Mouse (Mus musculus) forebrain, postnatal 0 days (tissue): ENCODE measurements around the gene Ly6g6d. TPM values are rescaled to one million over a fixed set of nuclear protein-coding genes. Genes with fewer than 3 reads are reported as not detected.

Experiments used
- ATAC-seq: fragments of 200-750 bp; cut with Nextera tagmentation; 2 replicates; pipeline ENCODE4 v1.8.0; 2017; ENCODE audit warnings: mild to moderate bottlenecking, moderate library complexity
- DNase-seq: peaks from one replicate; pipeline ENCODE4 v3.0.0-alpha.2; 2015
- H3K27ac ChIP-seq: fragments of 300-500 bp; sonication (generic); 2 replicates; pipeline ENCODE4 v1.5.1; 2014; ENCODE audit warnings: low read depth, mild to moderate bottlenecking, antibody characterized with exemption, low read length, moderate library complexity, mixed read lengths
- H3K27me3 ChIP-seq: fragments of 300-500 bp; sonication (generic); 2 replicates; pipeline ENCODE4 v1.6.1; 2014; ENCODE audit warnings: mild to moderate bottlenecking, low read length, mixed read lengths; ENCODE audit not compliant: insufficient read depth
- H3K36me3 ChIP-seq: fragments of 300-500 bp; sonication (generic); 2 replicates; pipeline ENCODE4 v1.6.1; 2014; ENCODE audit warnings: mild to moderate bottlenecking, moderate library complexity; ENCODE audit not compliant: insufficient read depth
- H3K4me1 ChIP-seq: fragments of 300-500 bp; sonication (generic); 2 replicates; pipeline ENCODE4 v1.6.1; 2014; ENCODE audit warnings: antibody characterized with exemption; ENCODE audit not compliant: insufficient read depth
- H3K4me2 ChIP-seq: fragments of 300-500 bp; sonication (generic); 2 replicates; pipeline ENCODE4 v1.6.1; 2014; ENCODE audit warnings: low read depth, mild to moderate bottlenecking, moderate library complexity
- H3K4me3 ChIP-seq: fragments of 300-500 bp; sonication (generic); 2 replicates; pipeline ENCODE4 v1.5.1; 2014; ENCODE audit warnings: low read depth, low read length, mixed read lengths
- H3K9ac ChIP-seq: fragments of 300-500 bp; sonication (generic); 2 replicates; pipeline ENCODE4 v1.6.1; 2014; ENCODE audit warnings: mild to moderate bottlenecking
- H3K9me3 ChIP-seq: fragments of 300-500 bp; sonication (generic); 2 replicates; pipeline ENCODE4 v1.6.1; 2016; ENCODE audit warnings: low read length
- CTCF ChIP-seq: sonication (generic); IDR thresholded peaks from 2 replicates; pipeline ENCODE4 v1.5.1; 2016; ENCODE audit warnings: antibody characterized with exemption, control low read depth, low read depth
- WGBS: fragments of 180-500 bp; shearing (Covaris S2); extraction: QIAGEN DNeasy Blood & Tissue Kit; methylation state at CpG from one replicate; pipeline ENCODE4 v1.1.7; 2014; 5-methylcytosine and 5-hydroxymethylcytosine counted together
- polyA plus RNA-seq: library from polyadenylated mRNA; unstranded; fragments of >200 nt; fragmentation: Nextera tagmentation; extraction: Ambion mirVana; gene quantifications from 2 replicates; pipeline ENCODE4 v1.2.1, GENCODE M21; 2015
- total RNA-seq: library from RNA; depleted of rRNA; stranded (reverse); fragments of >200 nt; gene quantifications from 2 replicates; pipeline ENCODE4 v1.2.3, GENCODE M21; 2014; rRNA removed

Gene Ly6g6d
- total and polyA plus RNA-seq, 2 experiments from 2014 or later: 1.6 TPM; not detected in 1

DNA sequence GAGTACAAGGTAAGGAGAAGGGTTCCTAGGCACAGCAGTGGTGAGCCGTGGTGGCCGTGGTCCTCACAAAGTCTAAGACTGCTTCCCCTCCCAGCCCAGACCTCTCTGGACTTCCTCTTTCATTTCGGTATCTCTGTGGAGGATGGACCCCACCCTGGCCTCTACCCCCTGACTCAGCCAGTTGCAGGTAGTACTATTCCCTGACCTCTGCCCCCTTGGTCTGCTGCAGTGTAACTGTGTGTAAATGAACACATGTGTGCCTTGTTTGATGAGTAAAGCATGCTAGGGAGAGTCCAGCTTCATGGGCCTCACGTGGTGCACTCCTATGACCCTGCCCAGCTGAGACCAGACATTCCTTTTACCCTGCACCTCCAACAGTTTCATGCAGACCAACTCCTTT lies 54.1 kb downstream of the Ly6g6d start:
- 84% methylated on average over 4 of the region's 4 CpGs for WGBS
- ATAC-seq: no peak
- no peaks in the 10 kb centered on the region; the same call in 1 of the 2 replicates for H3K27me3 ChIP-seq
- H3K4me2 ChIP-seq: no peak overlapping the region
- peaks cover 4% of the 10 kb centered on the region; the same call in 1 of the 2 replicates for H3K4me1 ChIP-seq
- no peak for DNase-seq
- H3K9ac ChIP-seq: no peak overlapping the region
- H3K27ac ChIP-seq: no peak overlapping the region
- no peak for TF ChIP-seq CTCF
- no peaks in the 10 kb centered on the region for H3K36me3 ChIP-seq
- no peaks in the 10 kb centered on the region for H3K9me3 ChIP-seq
- H3K4me3 ChIP-seq: no peak overlapping the region

DNA sequence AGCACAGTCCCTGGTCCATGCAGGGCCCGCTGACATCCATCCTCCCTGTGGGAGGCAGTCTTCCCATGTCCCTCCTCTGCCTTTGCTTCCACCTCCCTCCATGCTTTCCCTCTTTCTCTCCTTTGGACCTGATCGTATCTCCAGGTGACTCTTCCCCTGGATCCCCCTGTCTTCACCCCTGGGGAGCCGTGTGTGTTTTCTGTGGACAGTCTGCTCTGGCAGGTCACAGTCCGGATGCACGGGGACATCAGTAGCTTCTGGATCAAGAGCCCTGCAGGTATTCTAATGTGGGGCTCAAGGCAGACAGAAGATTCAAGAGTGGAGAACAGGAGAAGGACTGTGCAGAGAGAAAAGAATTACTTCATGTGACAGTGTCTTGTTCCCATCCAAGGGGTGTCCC lies 54.6 kb downstream of the Ly6g6d start:
- no peak for DNase-seq
- Histone ChIP-seq H3K27ac (no peak overlapping the region), H3K4me1 (peaks cover 4% of the 10 kb centered on the region; the same call in 1 of the 2 replicates), H3K4me2 (no peak overlapping the region), H3K27me3 (no peaks in the 10 kb centered on the region; the same call in 1 of the 2 replicates), H3K9me3 (no peaks in the 10 kb centered on the region), H3K4me3 (no peak overlapping the region), H3K9ac (no peak overlapping the region), H3K36me3 (no peaks in the 10 kb centered on the region)
- no peak for ATAC-seq
- 82% methylated on average over 5 of the region's 5 CpGs for WGBS
- TF ChIP-seq CTCF: no peak

DNA sequence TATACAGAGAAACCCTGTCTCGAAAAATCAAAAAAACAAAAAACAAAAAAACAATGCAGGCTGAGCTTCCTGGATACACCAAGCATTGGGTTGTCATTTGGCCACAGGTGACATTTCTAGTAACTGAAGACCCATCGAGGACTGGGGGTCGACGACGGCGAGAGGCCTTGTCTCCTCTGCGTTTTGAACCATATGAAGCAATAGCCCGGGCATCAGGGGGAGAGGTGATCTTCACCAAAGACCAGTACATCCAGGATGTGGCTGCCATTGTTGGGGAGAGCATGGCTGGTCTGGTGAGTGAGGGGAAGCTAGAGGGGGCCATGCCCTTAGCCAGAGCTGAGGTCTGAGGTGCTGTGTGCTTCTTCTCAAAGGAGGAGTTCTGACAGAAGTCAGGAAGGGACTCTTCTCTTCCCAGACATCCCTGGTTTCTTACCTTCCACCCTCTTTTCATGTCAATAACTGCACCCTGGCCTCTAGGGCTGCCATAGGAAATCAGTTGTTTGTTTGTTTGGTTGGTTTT lies 55.3 kb downstream of the Ly6g6d start:
- Histone ChIP-seq H3K4me2 (no peak overlapping the region), H3K4me3 (no peak overlapping the region), H3K9me3 (no peaks in the 10 kb centered on the region), H3K9ac (no peak overlapping the region), H3K36me3 (no peaks in the 10 kb centered on the region), H3K27ac (no peak overlapping the region), H3K27me3 (no peaks in the 10 kb centered on the region; the same call in 1 of the 2 replicates), H3K4me1 (peaks cover 4% of the 10 kb centered on the region; the same call in 1 of the 2 replicates)
- ATAC-seq (no peak), DNase-seq (no peak)
- TF ChIP-seq CTCF: no peak
- 91% methylated on average over 8 of the region's 8 CpGs for WGBS

DNA sequence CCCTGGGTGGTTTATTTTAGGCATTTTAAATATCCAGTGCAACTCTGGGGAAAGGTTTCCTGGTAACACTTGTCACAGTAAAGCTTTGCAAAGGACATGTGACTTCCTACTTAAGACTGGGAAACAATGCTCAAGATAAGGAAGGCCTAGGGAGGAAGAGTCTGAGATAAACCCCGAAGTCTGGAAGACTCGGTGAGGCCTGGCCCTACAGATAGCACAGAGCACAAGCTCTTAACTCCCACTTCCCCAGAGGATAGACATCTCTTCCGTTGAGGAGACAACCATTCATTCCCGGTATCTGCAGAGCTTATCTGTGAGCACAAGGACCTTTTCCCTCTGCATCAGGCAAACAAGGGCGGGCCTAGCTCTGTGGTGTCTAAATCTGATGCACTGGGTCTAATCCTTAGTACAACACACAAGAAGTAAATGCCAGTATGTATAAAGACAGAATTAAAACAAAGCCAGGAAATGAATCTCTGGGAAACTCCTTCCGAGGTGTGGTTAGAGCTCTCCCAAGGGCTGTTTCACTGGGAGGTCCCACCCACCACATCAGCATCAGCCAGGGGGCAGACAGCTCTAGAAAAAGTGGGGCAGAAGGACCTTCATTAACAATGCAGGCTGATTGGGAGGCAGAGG lies 55.9 kb downstream of the Ly6g6d start:
- DNase-seq (no peak), ATAC-seq (no peak)
- Histone ChIP-seq H3K27ac (peak overlapping the region; percentile 21; the same call in 1 of the 2 replicates), H3K4me3 (no peak overlapping the region), H3K4me1 (peaks cover 4% of the 10 kb centered on the region; the same call in 1 of the 2 replicates), H3K9me3 (no peaks in the 10 kb centered on the region), H3K9ac (no peak overlapping the region), H3K27me3 (no peaks in the 10 kb centered on the region; the same call in 1 of the 2 replicates), H3K4me2 (no peak overlapping the region), H3K36me3 (no peaks in the 10 kb centered on the region)
- WGBS: 62% methylated on average over 6 of the region's 6 CpGs
- no peak for TF ChIP-seq CTCF

Other genes starting within 250 kb of the Ly6g6d start
Only the 30 nearest of the 46 such genes appear.
- gene Hspa1b, start 118.8 kb downstream of the Ly6g6d start, total RNA-seq: 5.2 and 8.1 TPM in 2 replicates
- gene Hspa1b, start 118.8 kb downstream of the Ly6g6d start, polyA plus RNA-seq: 0.42 and 0.52 TPM in 2 replicates
- not detected in 2 replicates for gene Gm20481, start 108.2 kb downstream of the Ly6g6d start, total RNA-seq
- not detected in 2 replicates for gene Gm20481, start 108.2 kb downstream of the Ly6g6d start, polyA plus RNA-seq
- 7.9 and 13.8 TPM in 2 replicates for gene Hspa1a, start 105.9 kb downstream of the Ly6g6d start, total RNA-seq
- 7.6 and 8.5 TPM in 2 replicates for gene Hspa1a, start 105.9 kb downstream of the Ly6g6d start, polyA plus RNA-seq
- 0.24 and 0.46 TPM in 2 replicates for gene Hspa1l, start 105.4 kb downstream of the Ly6g6d start, total RNA-seq
- 0.36 and 0.50 TPM in 2 replicates for gene Hspa1l, start 105.4 kb downstream of the Ly6g6d start, polyA plus RNA-seq
- 29.1 and 38.9 TPM in 2 replicates for gene Lsm2, start 96.2 kb downstream of the Ly6g6d start, total RNA-seq
- gene Lsm2, start 96.2 kb downstream of the Ly6g6d start, polyA plus RNA-seq: 111 and 120 TPM in 2 replicates
- gene Vars, start 77.1 kb downstream of the Ly6g6d start, total RNA-seq: 84.4 and 93.4 TPM in 2 replicates
- gene Vars, start 77.1 kb downstream of the Ly6g6d start, polyA plus RNA-seq: 36.7 and 45.4 TPM in 2 replicates
- gene Vwa7, start 61.5 kb downstream of the Ly6g6d start, total RNA-seq: 0.14 and 0.31 TPM in 2 replicates
- gene Vwa7, start 61.5 kb downstream of the Ly6g6d start, polyA plus RNA-seq: 0.08 TPM in 1 of 2 replicates, not detected in the other
- 2.2 and 2.7 TPM in 2 replicates for gene Sapcd1, start 50.0 kb downstream of the Ly6g6d start, total RNA-seq
- gene Sapcd1, start 50.0 kb downstream of the Ly6g6d start, polyA plus RNA-seq: 1.6 TPM in 2 replicates
- 1.3 and 2.2 TPM in 2 replicates for gene Msh5, start 31.3 kb downstream of the Ly6g6d start, total RNA-seq
- gene Msh5, start 31.3 kb downstream of the Ly6g6d start, polyA plus RNA-seq: 1.1 and 1.3 TPM in 2 replicates
- 26.8 and 29.3 TPM in 2 replicates for gene Clic1, start 28.1 kb downstream of the Ly6g6d start, total RNA-seq
- gene Clic1, start 28.1 kb downstream of the Ly6g6d start, polyA plus RNA-seq: 47.9 and 50.5 TPM in 2 replicates
- gene Ddah2, start 19.0 kb downstream of the Ly6g6d start, total RNA-seq: 167 and 220 TPM in 2 replicates
- gene Ddah2, start 19.0 kb downstream of the Ly6g6d start, polyA plus RNA-seq: 261 and 299 TPM in 2 replicates
- not detected in 2 replicates for gene Ly6g6c, start 12.7 kb downstream of the Ly6g6d start, total RNA-seq
- gene Ly6g6c, start 12.7 kb downstream of the Ly6g6d start, polyA plus RNA-seq: not detected in 2 replicates
- not detected in 2 replicates for gene Mpig6b, start 11.9 kb downstream of the Ly6g6d start, total RNA-seq
- 0.08 TPM in 2 replicates for gene Mpig6b, start 11.9 kb downstream of the Ly6g6d start, polyA plus RNA-seq
- gene Ly6g6e, start 1.2 kb downstream of the Ly6g6d start, total RNA-seq: 0.38 and 3.9 TPM in 2 replicates
- 2.9 and 3.9 TPM in 2 replicates for gene Ly6g6e, start 1.2 kb downstream of the Ly6g6d start, polyA plus RNA-seq
- 0.23 TPM in 1 of 2 replicates, not detected in the other for gene Ly6g6f, start 7.5 kb upstream of the Ly6g6d start, total RNA-seq
- not detected in 2 replicates for gene Ly6g6f, start 7.5 kb upstream of the Ly6g6d start, polyA plus RNA-seq
- gene Abhd16a, start 11.2 kb upstream of the Ly6g6d start, total RNA-seq: 139 and 202 TPM in 2 replicates
- 92.8 and 96.3 TPM in 2 replicates for gene Abhd16a, start 11.2 kb upstream of the Ly6g6d start, polyA plus RNA-seq
- not detected in 2 replicates for gene Ly6g5c, start 30.2 kb upstream of the Ly6g6d start, total RNA-seq
- gene Ly6g5c, start 30.2 kb upstream of the Ly6g6d start, polyA plus RNA-seq: not detected in 2 replicates
- 0.54 and 1.1 TPM in 2 replicates for gene Ly6g5b, start 37.4 kb upstream of the Ly6g6d start, total RNA-seq
- gene Ly6g5b, start 37.4 kb upstream of the Ly6g6d start, polyA plus RNA-seq: 0.55 and 1.1 TPM in 2 replicates
- gene Gpank1, start 43.4 kb upstream of the Ly6g6d start, total RNA-seq: 16.9 and 20.5 TPM in 2 replicates
- gene Gpank1, start 43.4 kb upstream of the Ly6g6d start, polyA plus RNA-seq: 19.7 and 20.8 TPM in 2 replicates
- 240 and 247 TPM in 2 replicates for gene Csnk2b, start 44.0 kb upstream of the Ly6g6d start, total RNA-seq
- 334 and 335 TPM in 2 replicates for gene Csnk2b, start 44.0 kb upstream of the Ly6g6d start, polyA plus RNA-seq
- gene D17H6S53E, start 48.3 kb upstream of the Ly6g6d start, total RNA-seq: 15.3 and 26.2 TPM in 2 replicates
- gene D17H6S53E, start 48.3 kb upstream of the Ly6g6d start, polyA plus RNA-seq: 7.4 and 8.0 TPM in 2 replicates
- 0.71 and 0.77 TPM in 2 replicates for gene Apom, start 54.0 kb upstream of the Ly6g6d start, total RNA-seq
- gene Apom, start 54.0 kb upstream of the Ly6g6d start, polyA plus RNA-seq: not detected in 2 replicates
- 285 and 340 TPM in 2 replicates for gene Bag6, start 57.1 kb upstream of the Ly6g6d start, total RNA-seq
- gene Bag6, start 57.1 kb upstream of the Ly6g6d start, polyA plus RNA-seq: 68.2 and 71.9 TPM in 2 replicates
- 112 and 155 TPM in 2 replicates for gene Prrc2a, start 86.8 kb upstream of the Ly6g6d start, total RNA-seq
- gene Prrc2a, start 86.8 kb upstream of the Ly6g6d start, polyA plus RNA-seq: 56.7 and 85.3 TPM in 2 replicates
- gene Aif1, start 98.0 kb upstream of the Ly6g6d start, total RNA-seq: 1.9 and 3.6 TPM in 2 replicates
- 8.4 and 10.0 TPM in 2 replicates for gene Aif1, start 98.0 kb upstream of the Ly6g6d start, polyA plus RNA-seq
- 15.7 and 17.4 TPM in 2 replicates for gene Lst1, start 110.4 kb upstream of the Ly6g6d start, total RNA-seq
- gene Lst1, start 110.4 kb upstream of the Ly6g6d start, polyA plus RNA-seq: 11.4 and 12.7 TPM in 2 replicates
- 0.76 and 1.1 TPM in 2 replicates for gene Ltb, start 116.4 kb upstream of the Ly6g6d start, total RNA-seq
- 0.64 and 1.1 TPM in 2 replicates for gene Ltb, start 116.4 kb upstream of the Ly6g6d start, polyA plus RNA-seq
- gene Tnf, start 123.9 kb upstream of the Ly6g6d start, total RNA-seq: 0.71 TPM in 1 of 2 replicates, not detected in the other
- gene Tnf, start 123.9 kb upstream of the Ly6g6d start, polyA plus RNA-seq: 0.09 TPM in 1 of 2 replicates, not detected in the other
- gene Lta, start 127.3 kb upstream of the Ly6g6d start, total RNA-seq: 0.38 TPM in 1 of 2 replicates, not detected in the other
- 0.50 and 0.80 TPM in 2 replicates for gene Lta, start 127.3 kb upstream of the Ly6g6d start, polyA plus RNA-seq
- not detected in 2 replicates for gene Gm16181, start 142.8 kb upstream of the Ly6g6d start, total RNA-seq
- gene Gm16181, start 142.8 kb upstream of the Ly6g6d start, polyA plus RNA-seq: not detected in 2 replicates